Mouse (Mus musculus) heart, embryonic 15.5 days (tissue): ENCODE measurements around the gene Dock10. TPM values are rescaled to one million over a fixed set of nuclear protein-coding genes. Genes with fewer than 3 reads are reported as not detected.

Source experiments
- ATAC-seq: fragments of 200-750 bp; cut with Nextera tagmentation; replicated peaks from 2 replicates; pipeline ENCODE4 v1.8.0; 2017; ENCODE audit warnings: low read depth, moderate TSS enrichment; ENCODE audit not compliant: insufficient number of reproducible peaks, insufficient read depth, low FRiP score
- H3K27ac ChIP-seq: fragments of 300-500 bp; sonication (generic); 2 replicates; pipeline ENCODE4 v1.5.1; 2015; ENCODE audit warnings: mild to moderate bottlenecking, inconsistent platforms
- H3K27me3 ChIP-seq: fragments of 300-500 bp; sonication (generic); 2 replicates; pipeline ENCODE4 v1.6.1; 2015; ENCODE audit warnings: inconsistent platforms
- H3K36me3 ChIP-seq: fragments of 300-500 bp; sonication (generic); 2 replicates; pipeline ENCODE4 v1.6.1; 2015; ENCODE audit warnings: mild to moderate bottlenecking, inconsistent platforms
- H3K4me1 ChIP-seq: fragments of 300-500 bp; sonication (generic); replicated peaks from 2 replicates; pipeline ENCODE4 v1.6.1; 2015; ENCODE audit warnings: inconsistent platforms
- H3K4me2 ChIP-seq: fragments of 300-500 bp; sonication (generic); 2 replicates; pipeline ENCODE4 v1.6.1; 2015; ENCODE audit warnings: inconsistent platforms, mild to moderate bottlenecking, moderate library complexity
- H3K4me3 ChIP-seq: fragments of 300-500 bp; sonication (generic); 2 replicates; pipeline ENCODE4 v1.5.1; 2015; ENCODE audit warnings: mild to moderate bottlenecking, inconsistent platforms
- H3K9ac ChIP-seq: fragments of 300-500 bp; sonication (generic); 2 replicates; pipeline ENCODE4 v1.6.1; 2015; ENCODE audit warnings: mild to moderate bottlenecking, inconsistent platforms
- H3K9me3 ChIP-seq: fragments of 300-500 bp; sonication (generic); replicated peaks from 2 replicates; pipeline ENCODE4 v1.6.1; 2016; ENCODE audit warnings: inconsistent platforms
- WGBS: fragments of 180-500 bp; shearing (Covaris S2); methylation state at CpG from one replicate; pipeline ENCODE4 v1.1.7; 2015; ENCODE audit warnings: mixed read lengths; 5-methylcytosine and 5-hydroxymethylcytosine counted together
- polyA plus RNA-seq: library from polyadenylated mRNA; unstranded; fragments of >200 nt; fragmentation: Nextera tagmentation; extraction: Ambion mirVana; gene quantifications from 2 replicates; pipeline ENCODE4 v1.2.1, GENCODE M21; 2015

Gene Dock10
- 2.5 and 6.4 TPM in 2 replicates for polyA plus RNA-seq

- WGBS, result under 1% methylated on average over 82 of the region's 82 CpGs
- H3K27ac ChIP-seq, result 0 out of 2 replicates have a peak within 1 kb of the TSS, but pooled peaks have one; percentile 20
Observed at GRCm38 (mm10) chr1:80757977-80758797, at the start of gene Dock10. TSS of gene Dock10 (minus strand) at chr1:80758527.

GRCm38 (mm10) chr1:80806835-80807398 lies 48.6 kb upstream of the Dock10 start:
- Histone ChIP-seq H3K36me3 (no peaks in the 10 kb centered on the region), H3K4me2 (no peak overlapping the region), H3K27me3 (no peaks in the 10 kb centered on the region), H3K4me1 (no peaks in the 10 kb centered on the region), H3K4me3 (no peak overlapping the region), H3K9ac (no peak overlapping the region), H3K9me3 (no peaks in the 10 kb centered on the region), H3K27ac (no peak overlapping the region)
- ATAC-seq, result no peak
- 65% methylated on average over 3 of the region's 3 CpGs for WGBS

More at GRCm38 (mm10) chr1:80757977-80758797, at the start of gene Dock10:
- Histone ChIP-seq H3K9me3 (no peaks in the 10 kb centered on the region), H3K9ac (peak within 1 kb of the TSS; percentile 67), H3K4me2 (peak within 1 kb of the TSS; percentile 95), H3K4me3 (peak within 1 kb of the TSS; percentile 75), H3K4me1 (peaks cover 18% of the 10 kb centered on the region), H3K36me3 (no peaks in the 10 kb centered on the region), H3K27me3 (no peaks in the 10 kb centered on the region)
- peak; percentile 69 for ATAC-seq

GRCm38 (mm10) chr1:80802023-80802422 lies 43.7 kb upstream of the Dock10 start:
- no peaks in the 10 kb centered on the region for H3K27me3 ChIP-seq
- H3K4me2 ChIP-seq, result no peak overlapping the region
- no peaks in the 10 kb centered on the region for H3K36me3 ChIP-seq
- H3K4me3 ChIP-seq, result no peak overlapping the region
- H3K4me1 ChIP-seq, result no peaks in the 10 kb centered on the region
- H3K9me3 ChIP-seq, result no peaks in the 10 kb centered on the region
- no peak overlapping the region for H3K27ac ChIP-seq
- no peak overlapping the region for H3K9ac ChIP-seq
- no peak for ATAC-seq
- WGBS, result 73% methylated on average over 3 of the region's 3 CpGs

GRCm38 (mm10) chr1:80785066-80785779 lies 26.9 kb upstream of the Dock10 start:
- ATAC-seq, result no peak
- WGBS, result 80% methylated on average over 2 of the region's 2 CpGs

GRCm38 (mm10) chr1:80784155-80784554 lies 25.8 kb upstream of the Dock10 start:
- H3K4me1 ChIP-seq, result no peaks in the 10 kb centered on the region
- no peaks in the 10 kb centered on the region for H3K36me3 ChIP-seq
- no peak overlapping the region for H3K27ac ChIP-seq
- no peaks in the 10 kb centered on the region for H3K9me3 ChIP-seq
- no peaks in the 10 kb centered on the region for H3K27me3 ChIP-seq
- H3K9ac ChIP-seq, result no peak overlapping the region
- 65% methylated on average over 3 of the region's 3 CpGs for WGBS
- no peak overlapping the region for H3K4me2 ChIP-seq
- ATAC-seq, result no peak
- no peak overlapping the region for H3K4me3 ChIP-seq

More at GRCm38 (mm10) chr1:80785066-80785779, 26.9 kb upstream of the Dock10 start:
- Histone ChIP-seq H3K4me1 (no peaks in the 10 kb centered on the region), H3K27ac (no peak overlapping the region), H3K36me3 (no peaks in the 10 kb centered on the region), H3K27me3 (no peaks in the 10 kb centered on the region), H3K9me3 (no peaks in the 10 kb centered on the region), H3K4me2 (no peak overlapping the region), H3K9ac (no peak overlapping the region), H3K4me3 (no peak overlapping the region)

GRCm38 (mm10) chr1:80765504-80765903 lies 7.2 kb upstream of the Dock10 start:
- Histone ChIP-seq H3K4me1 (no peaks in the 10 kb centered on the region), H3K4me3 (no peak overlapping the region), H3K36me3 (no peaks in the 10 kb centered on the region), H3K4me2 (no peak overlapping the region), H3K9ac (no peak overlapping the region), H3K27me3 (no peaks in the 10 kb centered on the region), H3K9me3 (no peaks in the 10 kb centered on the region), H3K27ac (no peak overlapping the region)
- no peak for ATAC-seq
- WGBS, result 72% methylated on average over 2 of the region's 2 CpGs

- no peaks in the 10 kb centered on the region for H3K36me3 ChIP-seq
- H3K9me3 ChIP-seq, result no peaks in the 10 kb centered on the region
- no peaks in the 10 kb centered on the region for H3K27me3 ChIP-seq
- H3K4me1 ChIP-seq, result 0 out of 2 replicates have a peak, but pooled peaks cover 3% of the 10 kb centered on the region
- H3K4me2 ChIP-seq, result no peak overlapping the region
- no peak overlapping the region for H3K9ac ChIP-seq
- ATAC-seq, result no peak
- no peak overlapping the region for H3K4me3 ChIP-seq
- WGBS, result 62% methylated on average over 4 of the region's 4 CpGs
- no peak overlapping the region for H3K27ac ChIP-seq
Observed at GRCm38 (mm10) chr1:80763042-80763950, 5.0 kb upstream of the Dock10 start.

- 12% methylated on average over 6 of the region's 6 CpGs for WGBS
- peak overlapping the region; percentile 67 for H3K9ac ChIP-seq
- no peaks in the 10 kb centered on the region for H3K27me3 ChIP-seq
- no peaks in the 10 kb centered on the region for H3K36me3 ChIP-seq
- no peak overlapping the region for H3K27ac ChIP-seq
- H3K4me1 ChIP-seq, result peaks cover 18% of the 10 kb centered on the region
- ATAC-seq, result peak; percentile 9; the same call in 1 of the 2 replicates
- peak overlapping the region; percentile 75 for H3K4me3 ChIP-seq
- no peaks in the 10 kb centered on the region for H3K9me3 ChIP-seq
- H3K4me2 ChIP-seq, result peak overlapping the region; percentile 95
Observed at GRCm38 (mm10) chr1:80758798-80759184, 464 bp upstream of the Dock10 start.

GRCm38 (mm10) chr1:80757650-80757976 lies 714 bp downstream of the Dock10 start:
- H3K4me2 ChIP-seq, result peak overlapping the region; percentile 95
- H3K27ac ChIP-seq, result no peak overlapping the region
- H3K36me3 ChIP-seq, result no peaks in the 10 kb centered on the region
- 0% methylated on average over 6 of the region's 6 CpGs for WGBS
- no peaks in the 10 kb centered on the region for H3K9me3 ChIP-seq
- 0 out of 2 replicates have a peak, but pooled peaks have one; percentile 5 for ATAC-seq
- H3K4me1 ChIP-seq, result peaks cover 18% of the 10 kb centered on the region
- H3K27me3 ChIP-seq, result no peaks in the 10 kb centered on the region
- H3K4me3 ChIP-seq, result peak overlapping the region; percentile 75
- H3K9ac ChIP-seq, result no peak overlapping the region

- peak overlapping the region; percentile 95 for H3K4me2 ChIP-seq
- H3K27ac ChIP-seq, result no peak overlapping the region
- ATAC-seq, result no peak
Observed at GRCm38 (mm10) chr1:80756824-80757649, 1.3 kb downstream of the Dock10 start.

More at GRCm38 (mm10) chr1:80756824-80757649, 1.3 kb downstream of the Dock10 start:
- Histone ChIP-seq H3K4me1 (peaks cover 18% of the 10 kb centered on the region), H3K9me3 (no peaks in the 10 kb centered on the region), H3K4me3 (peak overlapping the region; percentile 75), H3K36me3 (no peaks in the 10 kb centered on the region), H3K9ac (no peak overlapping the region), H3K27me3 (no peaks in the 10 kb centered on the region)
- WGBS, result 7% methylated on average over 14 of the region's 14 CpGs
